Mouse (Mus musculus): Measurements from ENCODE around the gene Pspn. TPM values are rescaled to one million over a fixed set of nuclear protein-coding genes. Genes with fewer than 3 reads are reported as not detected.

Gene Pspn
- polyA plus RNA-seq, 1 experiment from 2014 or later, result not detected

- Histone ChIP-seq H3K4me2 (no peak overlapping the region), H3K36me3 (peaks cover 52% of the 10 kb centered on the region), H3K9me3 (no peaks in the 10 kb centered on the region), H3K27me3 (no peaks in the 10 kb centered on the region), H3K4me3 (no peak overlapping the region), H3K9ac (no peak overlapping the region), H3K4me1 (no peaks in the 10 kb centered on the region), H3K27ac (no peak overlapping the region)
- no peak for ATAC-seq (ENCODE audit: borderline replicate concordance, extremely low read depth, low FRiP score, low TSS enrichment)
- 77% methylated on average over 2 of the region's 2 CpGs for WGBS
Measured at GRCm38 (mm10) chr17:57019693-57020092, 19.9 kb upstream of the Pspn start.

- no peak for ATAC-seq (ENCODE audit: borderline replicate concordance, extremely low read depth, low FRiP score, low TSS enrichment)
- Histone ChIP-seq H3K27me3 (no peaks in the 10 kb centered on the region), H3K4me1 (peaks cover 22% of the 10 kb centered on the region), H3K27ac (peak overlapping the region; percentile 91), H3K36me3 (peaks cover 16% of the 10 kb centered on the region), H3K4me2 (peak overlapping the region; percentile 83), H3K9ac (peak overlapping the region; percentile 65), H3K9me3 (no peaks in the 10 kb centered on the region), H3K4me3 (peak overlapping the region; percentile 79)
- 62% methylated on average over 13 of the region's 13 CpGs for WGBS
Measured at GRCm38 (mm10) chr17:57012245-57012795, 12.5 kb upstream of the Pspn start.

GRCm38 (mm10) chr17:57011236-57012141, 11.7 kb upstream of the Pspn start, which contains the start of the genes Gtf2f1 and Gm17949:
Gtf2f1 (minus strand) TSS chr17:57011288.
Gm17949 (plus strand) TSS chr17:57011469.
- no peaks in the 10 kb centered on the region for H3K9me3 ChIP-seq
- H3K4me1 ChIP-seq, result peaks cover 22% of the 10 kb centered on the region
- no peaks in the 10 kb centered on the region for H3K27me3 ChIP-seq
- H3K4me2 ChIP-seq, result peak within 1 kb of the TSS; percentile 89
- H3K36me3 ChIP-seq, result peaks cover 25% of the 10 kb centered on the region
- peak within 1 kb of the TSS; percentile 79 for H3K4me3 ChIP-seq
- under 1% methylated on average over 51 of the region's 51 CpGs for WGBS
- peak within 1 kb of the TSS; percentile 76 for H3K9ac ChIP-seq
- ATAC-seq (ENCODE audit: borderline replicate concordance, extremely low read depth, low FRiP score, low TSS enrichment), result peak; percentile 89
- H3K27ac ChIP-seq, result peak within 1 kb of the TSS; percentile 91

GRCm38 (mm10) chr17:57010911-57011235, 11.1 kb upstream of the Pspn start:
- WGBS, result under 1% methylated on average over 19 of the region's 19 CpGs
- H3K27ac ChIP-seq, result peak overlapping the region; percentile 91
- peak; percentile 37 for ATAC-seq (ENCODE audit: borderline replicate concordance, extremely low read depth, low FRiP score, low TSS enrichment)
- peaks cover 22% of the 10 kb centered on the region for H3K4me1 ChIP-seq
- H3K9me3 ChIP-seq, result no peaks in the 10 kb centered on the region
- peak overlapping the region; percentile 79 for H3K4me3 ChIP-seq
- H3K4me2 ChIP-seq, result peak overlapping the region; percentile 89
- peak overlapping the region; percentile 76 for H3K9ac ChIP-seq
- H3K27me3 ChIP-seq, result no peaks in the 10 kb centered on the region
- peaks cover 31% of the 10 kb centered on the region for H3K36me3 ChIP-seq

- no peak for ATAC-seq (ENCODE audit: borderline replicate concordance, extremely low read depth, low FRiP score, low TSS enrichment)
- WGBS, result 89% methylated on average over 13 of the region's 13 CpGs
- no peaks in the 10 kb centered on the region for H3K27me3 ChIP-seq
- H3K9me3 ChIP-seq, result no peaks in the 10 kb centered on the region
- no peak overlapping the region for H3K9ac ChIP-seq
- H3K36me3 ChIP-seq, result peaks cover 61% of the 10 kb centered on the region
- H3K27ac ChIP-seq, result no peak overlapping the region
- H3K4me2 ChIP-seq, result no peak overlapping the region
- H3K4me1 ChIP-seq, result peaks cover 15% of the 10 kb centered on the region
- no peak overlapping the region for H3K4me3 ChIP-seq
Measured at GRCm38 (mm10) chr17:57007137-57007905, 7.5 kb upstream of the Pspn start.

- WGBS, result 86% methylated on average over 7 of the region's 7 CpGs
- H3K4me2 ChIP-seq, result no peak overlapping the region
- H3K36me3 ChIP-seq, result peaks cover 67% of the 10 kb centered on the region
Measured at GRCm38 (mm10) chr17:57003994-57004393, 4.2 kb upstream of the Pspn start.

GRCm38 (mm10) chr17:57001228-57001627, 1.4 kb upstream of the Pspn start:
- Histone ChIP-seq H3K4me2 (no peak overlapping the region), H3K4me1 (peaks cover 9% of the 10 kb centered on the region), H3K9ac (no peak overlapping the region), H3K27me3 (no peaks in the 10 kb centered on the region), H3K27ac (no peak overlapping the region), H3K36me3 (peaks cover 41% of the 10 kb centered on the region), H3K4me3 (no peak overlapping the region), H3K9me3 (no peaks in the 10 kb centered on the region)
- no peak for ATAC-seq (ENCODE audit: borderline replicate concordance, extremely low read depth, low FRiP score, low TSS enrichment)
- WGBS, result 51% methylated on average over 8 of the region's 8 CpGs

More at GRCm38 (mm10) chr17:57003994-57004393, 4.2 kb upstream of the Pspn start:
- Histone ChIP-seq H3K9ac (no peak overlapping the region), H3K9me3 (no peaks in the 10 kb centered on the region), H3K4me3 (no peak overlapping the region), H3K27me3 (no peaks in the 10 kb centered on the region), H3K27ac (no peak overlapping the region), H3K4me1 (no peaks in the 10 kb centered on the region)
- ATAC-seq (ENCODE audit: borderline replicate concordance, extremely low read depth, low FRiP score, low TSS enrichment), result no peak

GRCm38 (mm10) chr17:56999414-56999813, 404 bp downstream of the Pspn start:
- no peak overlapping the region for H3K27ac ChIP-seq
- 88% methylated on average over 9 of the region's 9 CpGs for WGBS
- peaks cover 44% of the 10 kb centered on the region for H3K36me3 ChIP-seq
- H3K4me2 ChIP-seq, result no peak overlapping the region
- no peaks in the 10 kb centered on the region for H3K27me3 ChIP-seq
- no peak for ATAC-seq (ENCODE audit: borderline replicate concordance, extremely low read depth, low FRiP score, low TSS enrichment)
- H3K4me1 ChIP-seq, result peaks cover 9% of the 10 kb centered on the region
- H3K9me3 ChIP-seq, result no peaks in the 10 kb centered on the region
- no peak overlapping the region for H3K9ac ChIP-seq
- no peak overlapping the region for H3K4me3 ChIP-seq

- WGBS, result under 1% methylated on average over 38 of the region's 38 CpGs
- Histone ChIP-seq H3K9ac (peak within 1 kb of the TSS; percentile 69), H3K4me2 (peak within 1 kb of the TSS; percentile 79), H3K9me3 (no peaks in the 10 kb centered on the region), H3K36me3 (peaks cover 45% of the 10 kb centered on the region), H3K27me3 (no peaks in the 10 kb centered on the region), H3K27ac (peak within 1 kb of the TSS; percentile 63), H3K4me3 (peak within 1 kb of the TSS; percentile 83), H3K4me1 (peaks cover 9% of the 10 kb centered on the region)
- peak; percentile 98 for ATAC-seq (ENCODE audit: borderline replicate concordance, extremely low read depth, low FRiP score, low TSS enrichment)
Measured at GRCm38 (mm10) chr17:56997029-56997667, 2.7 kb downstream of the Pspn start, which contains the start of gene Alkbh7. Alkbh7 (plus strand) TSS chr17:56997339.

GRCm38 (mm10) chr17:56996506-56996905, 3.3 kb downstream of the Pspn start:
- ATAC-seq (ENCODE audit: borderline replicate concordance, extremely low read depth, low FRiP score, low TSS enrichment), result no peak
- whole genome bisulfite sequencing, result 70% methylated on average over 2 of the region's 2 CpGs
- Histone ChIP-seq H3K4me3 (peak overlapping the region; percentile 83; the same call in 1 of the 2 replicates), H3K4me1 (peaks cover 9% of the 10 kb centered on the region), H3K36me3 (peaks cover 45% of the 10 kb centered on the region), H3K9ac (no peak overlapping the region), H3K27ac (no peak overlapping the region), H3K9me3 (no peaks in the 10 kb centered on the region), H3K27me3 (no peaks in the 10 kb centered on the region), H3K4me2 (peak overlapping the region; percentile 79; the same call in 1 of the 2 replicates)

GRCm38 (mm10) chr17:56995046-56995445, 4.8 kb downstream of the Pspn start:
- 86% methylated on average over 8 of the region's 8 CpGs for WGBS
- no peak overlapping the region for H3K4me2 ChIP-seq
- H3K4me3 ChIP-seq, result no peak overlapping the region
- no peak overlapping the region for H3K9ac ChIP-seq
- no peaks in the 10 kb centered on the region for H3K27me3 ChIP-seq
- H3K9me3 ChIP-seq, result no peaks in the 10 kb centered on the region
- no peak overlapping the region for H3K27ac ChIP-seq
- H3K4me1 ChIP-seq, result peaks cover 16% of the 10 kb centered on the region
- peaks cover 45% of the 10 kb centered on the region for H3K36me3 ChIP-seq
- no peak for ATAC-seq (ENCODE audit: borderline replicate concordance, extremely low read depth, low FRiP score, low TSS enrichment)

Data from lung, embryonic 15.5 days (tissue).